Mouse (Mus musculus) cerebellum, adult 18-20 months (tissue): ENCODE measurements around the gene Ttc28.

ENCODE experiments used
- DNase-seq, 2 experiments: peaks; one replicate each; pipeline ENCODE4 v3.0.0; 2021

Ttc28 gene

GRCm38 (mm10) chr5:111055507-111055906 is 175.9 kb downstream of the Ttc28 start:
- DNase-seq: no peak

GRCm38 (mm10) chr5:111057084-111057483 is 177.5 kb downstream of the Ttc28 start:
- DNase-seq: no peak

- DNase-seq: peak; percentile 39 to 46
Observed at GRCm38 (mm10) chr5:111058401-111059139, 179.0 kb downstream of the Ttc28 start.

- DNase-seq: no peak
Observed at GRCm38 (mm10) chr5:111059140-111059921, 179.7 kb downstream of the Ttc28 start.

- DNase-seq: no peak
Observed at GRCm38 (mm10) chr5:111060246-111060745, 180.7 kb downstream of the Ttc28 start.

GRCm38 (mm10) chr5:111063155-111063554 is 183.6 kb downstream of the Ttc28 start:
- no peak for DNase-seq

GRCm38 (mm10) chr5:111063991-111064390 is 184.4 kb downstream of the Ttc28 start:
- DNase-seq: no peak

GRCm38 (mm10) chr5:111065770-111066169 is 186.2 kb downstream of the Ttc28 start:
- DNase-seq: no peak

- no peak for DNase-seq
Observed at GRCm38 (mm10) chr5:111069503-111069902, 189.9 kb downstream of the Ttc28 start.

- no peak for DNase-seq
Observed at GRCm38 (mm10) chr5:111069931-111070330, 190.3 kb downstream of the Ttc28 start.

- DNase-seq: no peak
Observed at GRCm38 (mm10) chr5:111070361-111070760, 190.8 kb downstream of the Ttc28 start.

GRCm38 (mm10) chr5:111073316-111073736 is 193.7 kb downstream of the Ttc28 start:
- DNase-seq: no peak

- no peak for DNase-seq
Observed at GRCm38 (mm10) chr5:111074050-111074449, 194.4 kb downstream of the Ttc28 start.

GRCm38 (mm10) chr5:111075841-111076240 is 196.2 kb downstream of the Ttc28 start:
- no peak for DNase-seq

GRCm38 (mm10) chr5:111077261-111077660 is 197.7 kb downstream of the Ttc28 start:
- DNase-seq: no peak

GRCm38 (mm10) chr5:111080601-111081000 is 201.0 kb downstream of the Ttc28 start:
- no peak for DNase-seq

GRCm38 (mm10) chr5:111085849-111086248 is 206.2 kb downstream of the Ttc28 start:
- DNase-seq: no peak

GRCm38 (mm10) chr5:111096750-111097149 is 217.1 kb downstream of the Ttc28 start:
- no peak for DNase-seq

GRCm38 (mm10) chr5:111097233-111098160 is 217.9 kb downstream of the Ttc28 start:
- no peak for DNase-seq

- no peak for DNase-seq
Observed at GRCm38 (mm10) chr5:111098516-111099274, 219.1 kb downstream of the Ttc28 start.

GRCm38 (mm10) chr5:111100585-111100984 is 221.0 kb downstream of the Ttc28 start:
- no peak for DNase-seq

- no peak for DNase-seq
Observed at GRCm38 (mm10) chr5:111101383-111101932, 221.9 kb downstream of the Ttc28 start.
